Mouse (Mus musculus) CD4-positive naive resting alpha-beta T cell, adult 76 days (primary cell): ENCODE results near the gene Zfp276. TPM values are rescaled to one million over a fixed set of nuclear protein-coding genes. Genes with fewer than 3 reads are reported as not detected.

Source experiments
- total RNA-seq: library from RNA; stranded (reverse); gene quantifications from one replicate; pipeline ENCODE4 v1.2.4, GENCODE M21; 2023

The Zfp276 gene
- 25.1 TPM for total RNA-seq

DNA sequence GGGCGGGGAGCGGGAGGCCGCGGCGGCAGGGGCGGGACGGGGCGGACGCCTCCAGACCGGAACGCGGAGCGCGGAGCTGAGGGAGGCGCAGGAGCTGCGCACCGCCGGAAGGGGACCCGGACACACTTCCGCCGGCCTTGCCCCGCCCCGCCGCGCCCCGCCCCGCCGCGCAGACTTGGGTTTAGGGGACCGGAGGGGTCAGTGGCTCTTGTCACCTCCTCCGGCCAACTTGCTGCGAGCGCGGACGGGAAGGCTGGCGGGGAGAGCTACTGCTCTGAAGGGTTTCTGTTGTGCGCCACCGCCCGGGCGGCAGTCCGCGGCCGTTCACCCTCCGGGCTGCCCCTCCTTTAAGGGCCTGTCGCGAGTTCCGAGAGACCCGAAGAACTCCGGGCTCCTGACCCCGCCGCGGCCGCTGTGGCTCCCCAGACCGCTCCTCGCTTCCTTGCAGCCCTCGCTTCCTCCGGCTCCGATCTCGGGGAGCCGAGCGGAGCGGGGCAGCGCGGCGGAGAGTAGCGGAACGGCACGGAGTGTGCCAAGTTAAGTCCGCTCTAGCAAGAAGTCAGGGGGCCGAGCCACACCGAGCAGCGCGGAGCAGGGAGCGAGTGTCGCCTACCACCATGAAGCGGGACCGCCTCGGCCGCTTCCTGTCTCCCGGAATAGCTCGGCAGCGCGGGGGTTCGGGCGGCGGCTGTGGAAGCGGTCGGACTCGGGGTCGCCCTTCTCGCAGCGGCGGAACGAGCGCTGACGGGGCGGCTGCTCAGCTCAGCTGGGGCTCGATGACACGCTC lies at the start of gene Zfp276, which contains the start of gene Vps9d1:
Gene Zfp276, plus strand, starts transcription at position 97 of the 787 bp plus-strand sequence.
Gene Vps9d1, minus strand, starts transcription at position 250 of the 787 bp plus-strand sequence.

DNA sequence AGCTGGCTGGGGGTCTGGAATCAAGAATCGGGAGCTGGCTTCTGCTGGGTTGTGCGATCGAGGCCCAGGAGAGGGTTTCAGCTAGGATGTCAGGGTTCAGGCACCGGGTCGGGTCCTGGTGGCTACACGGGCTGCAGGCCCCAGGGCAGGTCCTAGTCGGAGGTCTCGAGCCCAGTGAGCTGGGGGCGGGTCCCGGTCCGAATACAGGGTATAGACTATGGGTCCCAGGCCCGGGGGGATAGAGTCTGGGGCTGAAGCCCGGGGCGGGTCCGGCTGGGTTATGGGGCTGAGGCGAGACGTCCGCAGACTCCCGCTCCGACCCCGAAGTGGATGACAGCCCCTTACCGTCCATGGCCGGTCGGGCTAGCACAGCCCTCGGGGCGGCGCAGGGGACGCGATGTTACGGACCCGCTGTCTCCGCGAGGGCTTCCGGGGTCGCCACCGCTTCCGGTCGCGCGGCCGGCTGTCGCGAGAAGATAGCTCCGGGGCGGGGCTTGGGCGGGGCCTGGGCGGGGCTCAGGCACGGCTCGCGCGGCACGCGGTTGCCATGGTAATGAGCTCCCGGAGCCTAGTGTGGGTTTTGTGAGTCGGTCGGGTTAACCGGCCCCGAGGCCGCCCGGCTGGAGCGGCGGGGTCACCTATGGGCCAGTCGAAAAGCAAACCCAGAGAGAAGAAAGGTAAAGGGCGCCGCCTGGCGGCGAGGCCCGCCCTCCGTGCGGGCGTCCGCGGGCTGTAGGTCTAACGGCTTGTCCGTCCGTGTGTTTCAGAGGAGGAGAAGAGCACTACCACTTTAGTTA lies 41.5 kb upstream of the Zfp276 start, which contains the start of the genes Chmp1a and Spata33:
Gene Chmp1a, minus strand, starts transcription at position 443 of the 797 bp plus-strand sequence.
Gene Spata33, plus strand, starts transcription at position 512 of the 797 bp plus-strand sequence.

DNA sequence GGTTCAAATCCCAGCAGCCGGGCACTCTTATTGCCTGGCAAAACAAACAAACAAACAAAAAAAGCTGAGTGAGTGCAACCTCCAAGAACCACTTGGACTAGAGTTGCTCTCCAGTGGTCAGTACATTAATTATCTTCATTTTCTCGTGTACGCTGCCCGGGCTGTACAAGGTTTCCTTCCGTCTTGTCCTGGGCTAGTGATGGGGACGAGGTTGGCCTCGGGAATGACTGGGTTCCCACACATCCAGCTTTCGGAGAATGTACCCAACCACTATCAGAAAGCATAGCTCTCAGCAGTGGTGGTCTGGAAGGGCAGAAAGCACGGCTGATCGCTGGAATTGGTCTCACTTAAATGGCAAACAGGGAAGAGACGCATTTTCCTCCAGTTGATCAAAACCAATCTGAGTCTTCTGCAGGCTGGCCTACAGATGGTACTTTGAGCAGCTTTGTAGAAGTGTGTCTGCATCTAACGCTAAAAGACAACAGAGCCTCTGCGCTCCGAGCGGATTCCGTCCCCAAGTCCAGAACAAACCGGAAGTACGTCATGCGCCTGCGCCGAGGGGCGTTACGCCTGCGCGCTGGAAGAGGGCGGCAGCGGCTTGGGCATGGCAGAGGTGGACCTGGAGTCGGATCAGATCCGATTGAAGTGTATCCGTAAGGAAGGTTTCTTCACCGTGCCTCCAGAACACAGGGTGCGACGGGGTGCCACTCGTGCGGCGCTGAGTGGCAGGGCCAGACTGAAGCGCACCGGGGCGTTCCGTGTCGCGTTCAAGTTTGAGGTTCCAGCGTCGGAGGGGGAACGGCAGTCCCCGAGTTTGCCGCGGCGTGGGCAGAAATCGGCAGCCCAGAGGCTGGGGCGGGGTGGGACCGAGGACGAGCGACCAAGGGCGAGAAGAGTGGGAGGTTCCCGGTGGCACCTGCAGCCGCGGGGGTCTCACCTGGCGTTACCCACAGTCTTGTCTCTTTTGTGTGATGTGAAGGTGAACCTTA lies 29.4 kb upstream of the Zfp276 start, which contains the start of gene Cdk10:
Gene Cdk10, plus strand, starts transcription at position 565 of the 989 bp plus-strand sequence.

DNA sequence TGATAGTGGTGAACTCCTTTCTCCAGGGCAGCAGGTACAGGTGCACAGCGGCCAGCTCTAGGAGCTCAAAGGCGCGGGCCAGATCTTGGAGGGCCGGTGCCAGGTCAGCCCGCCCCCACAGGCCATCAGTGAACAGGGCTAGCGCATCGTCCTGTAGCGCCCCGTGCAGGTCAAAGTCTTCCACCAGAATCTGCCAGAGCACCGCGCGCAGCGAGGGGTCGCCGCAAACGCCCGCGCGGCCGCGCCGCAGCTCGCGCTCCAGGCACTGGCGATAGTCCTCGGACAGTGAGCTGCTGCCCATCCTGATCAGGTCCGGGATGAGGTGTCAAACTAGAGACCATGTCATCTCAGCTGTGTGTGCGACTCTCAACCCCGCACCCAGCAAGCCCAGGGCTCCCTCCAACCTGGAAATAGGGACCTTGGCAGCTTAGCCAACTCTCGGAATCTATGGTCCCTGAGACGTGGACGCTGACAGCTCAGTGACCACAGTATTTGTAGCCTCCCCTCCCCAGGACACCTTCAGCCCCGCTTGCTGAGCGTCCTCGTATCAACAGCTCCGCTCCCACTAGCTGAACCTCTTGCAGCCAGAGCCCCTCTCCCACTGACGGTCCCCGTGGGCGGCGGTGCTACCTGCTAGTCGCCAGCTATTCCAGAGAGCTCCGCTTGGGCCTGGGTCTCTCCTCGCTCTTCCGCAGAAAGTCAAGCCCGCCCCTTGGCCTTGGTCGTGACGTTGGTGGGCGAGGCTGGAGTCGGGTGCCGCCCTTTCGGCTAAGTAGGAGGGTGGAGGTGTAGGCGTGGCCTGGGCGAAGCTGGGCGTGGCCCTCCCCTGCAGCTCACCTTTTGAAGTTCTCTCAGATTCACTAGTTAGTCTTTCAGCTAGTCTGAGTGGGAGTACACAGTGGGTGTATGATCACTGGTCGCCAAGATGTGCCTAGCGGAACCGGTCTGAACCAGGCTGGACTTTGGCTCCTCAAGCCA lies 18.2 kb upstream of the Zfp276 start, which contains the start of gene Spata2l:
Gene Spata2l, minus strand, starts transcription at position 714 of the 978 bp plus-strand sequence.

DNA sequence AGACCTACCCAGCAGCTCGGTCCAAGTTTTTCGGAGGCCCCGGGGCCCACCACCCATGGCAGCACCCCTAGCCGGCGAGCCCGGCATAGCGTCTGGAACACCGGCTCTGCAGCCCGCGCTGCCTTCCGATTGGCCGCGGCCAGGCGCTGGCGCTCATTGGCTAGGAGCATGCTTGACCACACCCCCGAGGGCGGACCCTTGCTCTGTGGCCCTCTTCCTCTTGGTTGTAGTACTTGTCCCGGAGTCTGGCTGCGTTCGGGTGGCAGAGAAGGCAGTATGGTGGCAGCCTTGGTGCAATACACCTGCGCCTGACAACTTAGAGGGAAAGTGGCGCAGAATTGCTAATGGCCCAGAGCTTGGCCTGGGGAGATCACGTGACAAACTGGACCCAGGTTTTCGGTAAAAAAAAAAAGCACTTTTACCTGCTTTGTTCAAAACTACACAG lies 64.5 kb downstream of the Zfp276 start, which contains the start of gene Fanca:
Gene Fanca, minus strand, starts transcription at position 110 of the 445 bp plus-strand sequence.

Other genes with a start within 250 kb of the Zfp276 start
- gene Ankrd11, start 211.9 kb upstream of the Zfp276 start, total RNA-seq: 332 TPM
- gene Spg7, start 191.3 kb upstream of the Zfp276 start, total RNA-seq: 73.0 TPM
- gene Rpl13, start 151.8 kb upstream of the Zfp276 start, total RNA-seq: 2,109 TPM
- gene Cpne7, start 136.8 kb upstream of the Zfp276 start, total RNA-seq: 0.85 TPM
- gene Sult5a1, start 95.9 kb upstream of the Zfp276 start, total RNA-seq: not detected
- not detected for gene Dpep1, start 68.0 kb upstream of the Zfp276 start, total RNA-seq
- gene Chmp1a, start 41.4 kb upstream of the Zfp276 start, total RNA-seq: 84.7 TPM
- gene Spata33, start 41.4 kb upstream of the Zfp276 start, total RNA-seq: not detected
- 36.5 TPM for gene Cdk10, start 29.4 kb upstream of the Zfp276 start, total RNA-seq
- 11.0 TPM for gene Spata2l, start 18.0 kb upstream of the Zfp276 start, total RNA-seq
- 28.8 TPM for gene Vps9d1, start 153 bp downstream of the Zfp276 start, total RNA-seq
- gene Fanca, start 64.4 kb downstream of the Zfp276 start, total RNA-seq: 10.6 TPM
- not detected for gene Spire2, start 78.5 kb downstream of the Zfp276 start, total RNA-seq
- 247 TPM for gene Tcf25, start 119.6 kb downstream of the Zfp276 start, total RNA-seq
- not detected for gene Mc1r, start 152.9 kb downstream of the Zfp276 start, total RNA-seq
- gene Tubb3, start 157.2 kb downstream of the Zfp276 start, total RNA-seq: 0.41 TPM
- gene Def8, start 169.3 kb downstream of the Zfp276 start, total RNA-seq: 13.2 TPM
- 46.9 TPM for gene Afg3l1, start 223.7 kb downstream of the Zfp276 start, total RNA-seq